Comparison of ENCODE assay signal across 9 mouse cellular contexts in the genomic region with DNA sequence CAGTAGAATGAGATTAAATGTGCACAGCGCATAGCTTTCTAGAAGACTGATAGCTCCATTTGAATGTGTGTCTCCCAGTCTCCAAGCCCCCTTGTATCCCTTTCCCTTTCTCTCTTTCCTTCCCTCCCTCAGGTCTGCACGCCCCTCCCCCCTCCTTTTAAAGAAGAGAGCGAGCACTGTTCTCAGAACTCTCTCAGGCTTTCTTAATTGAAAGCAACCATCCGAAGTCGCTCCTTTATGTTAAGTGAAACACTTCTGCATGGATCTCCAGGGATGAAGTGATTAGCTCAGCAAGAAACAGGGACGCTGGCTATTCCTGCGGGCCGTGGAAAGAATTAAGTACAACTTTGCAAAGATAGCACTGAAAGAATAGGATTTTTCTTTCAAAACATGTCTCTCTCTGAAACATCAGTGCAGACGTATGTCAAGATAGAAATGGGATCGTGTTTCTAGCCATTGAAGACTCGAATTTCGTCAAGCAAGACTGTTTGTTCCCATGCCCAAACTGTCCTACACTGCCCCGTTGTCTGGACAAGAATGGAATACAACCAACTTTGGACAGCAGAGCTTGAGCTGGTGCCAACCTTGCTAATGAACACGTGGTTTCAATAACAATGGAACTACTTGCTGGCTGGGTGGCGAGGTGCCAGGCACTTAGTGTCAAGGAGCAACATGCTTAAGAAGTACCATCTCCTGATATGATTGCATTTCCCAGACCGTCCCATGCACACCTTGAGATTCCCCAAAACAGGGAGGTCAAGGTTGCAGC.
DNase-seq lines count a peak whose midpoint lies in the region; ATAC-seq and TF ChIP-seq lines count a peak whose summit lies in the region.
"Had no signal": no experiment of that assay in that cellular context is flagged by ENCODE, and none has a peak within 500 bp of the region (broad histone marks: within the 10 kb centered on the region; RNA-seq: fewer than 3 reads in every experiment).

No protein-coding gene starts in this region.

- no peak overlapping the region; the same call in 1 of the 2 replicates for H3K4me2 ChIP-seq in embryonic facial prominence, embryonic 11.5 days (ENCODE audit: low read depth, low read length)
- H3K4me2 ChIP-seq in neural tube, embryonic 12.5 days (replicated peaks) = peak overlapping the region; percentile 17; the same call in 1 of the 2 replicates
- no peak overlapping the region for H3K4me2 ChIP-seq in intestine, postnatal 0 days (replicated peaks; ENCODE audit: low read depth)

- H3K4me3 ChIP-seq in embryonic facial prominence, embryonic 11.5 days (ENCODE audit: low read depth, low read length) = no peak overlapping the region
- H3K4me3 ChIP-seq in kidney, adult 2 months (ENCODE audit: insufficient read depth, low read depth, low read length) = no peak overlapping the region
- H3K4me3 ChIP-seq in neural tube, embryonic 12.5 days = no peak overlapping the region
- no peak overlapping the region for H3K4me3 ChIP-seq in intestine, postnatal 0 days (ENCODE audit: low read depth, low read length)

- no peaks in the 10 kb centered on the region for H3K27me3 ChIP-seq in embryonic facial prominence, embryonic 11.5 days (ENCODE audit: control insufficient read depth, insufficient read depth, low read length)
- no peaks in the 10 kb centered on the region for H3K27me3 ChIP-seq in kidney, adult 2 months (replicated peaks; ENCODE audit: control insufficient read depth, insufficient read depth, low read length)
- no peaks in the 10 kb centered on the region for H3K27me3 ChIP-seq in neural tube, embryonic 12.5 days (replicated peaks)
- no peaks in the 10 kb centered on the region for H3K27me3 ChIP-seq in intestine, postnatal 0 days (replicated peaks; ENCODE audit: control insufficient read depth, insufficient read depth, low read length)
- H3K27me3 ChIP-seq: CH12.LX had no signal

- H3K27ac ChIP-seq in embryonic facial prominence, embryonic 11.5 days (replicated peaks; ENCODE audit: low read depth, low read length) = 0 out of 2 replicates have a peak overlapping the region, but pooled peaks have one; percentile 44
- H3K27ac ChIP-seq in kidney, adult 2 months (ENCODE audit: insufficient read depth, low read depth, low read length) = 0 out of 2 replicates have a peak overlapping the region, but pooled peaks have one; percentile 8
- no peak overlapping the region for H3K27ac ChIP-seq in neural tube, embryonic 12.5 days
- H3K27ac ChIP-seq in intestine, postnatal 0 days (ENCODE audit: low read depth, low read length) = no peak overlapping the region

- 30% methylated on average over 16 of the region's 16 CpGs for WGBS in embryonic facial prominence, embryonic 11.5 days
- 39% methylated on average over 16 of the region's 16 CpGs for WGBS in kidney, adult 2 months
- WGBS in neural tube, embryonic 12.5 days = 53% methylated on average over 16 of the region's 16 CpGs
- WGBS in intestine, postnatal 0 days = 70% methylated on average over 16 of the region's 16 CpGs

- no peaks in the 10 kb centered on the region for H3K36me3 ChIP-seq in embryonic facial prominence, embryonic 11.5 days (replicated peaks; ENCODE audit: control insufficient read depth, insufficient read depth, low read depth, low read length)
- no peaks in the 10 kb centered on the region for H3K36me3 ChIP-seq in kidney, adult 2 months (ENCODE audit: control insufficient read depth, insufficient read depth, low read length)
- no peaks in the 10 kb centered on the region for H3K36me3 ChIP-seq in neural tube, embryonic 12.5 days
- H3K36me3 ChIP-seq in intestine, postnatal 0 days (ENCODE audit: control insufficient read depth, insufficient read depth) = no peaks in the 10 kb centered on the region

- ATAC-seq in embryonic facial prominence, embryonic 11.5 days (replicated peaks; ENCODE audit: insufficient number of reproducible peaks, low FRiP score, low TSS enrichment, low read depth) = no peak
- ATAC-seq in neural tube, embryonic 12.5 days (ENCODE audit: low FRiP score, low read depth) = no peak
- ATAC-seq in intestine, postnatal 0 days = no peak
- ATAC-seq in megakaryocyte progenitor cell, adult 5-6 weeks (replicated peaks; ENCODE audit: poor library complexity) = no peak

- no peaks in the 10 kb centered on the region for H3K4me1 ChIP-seq in embryonic facial prominence, embryonic 11.5 days (ENCODE audit: control insufficient read depth, insufficient read depth, low read length)
- peaks cover 11% of the 10 kb centered on the region for H3K4me1 ChIP-seq in kidney, adult 2 months (ENCODE audit: control insufficient read depth, insufficient read depth, low read length)
- peaks cover 11% of the 10 kb centered on the region for H3K4me1 ChIP-seq in neural tube, embryonic 12.5 days
- H3K4me1 ChIP-seq in intestine, postnatal 0 days (replicated peaks; ENCODE audit: control insufficient read depth, insufficient read depth, low read length) = no peaks in the 10 kb centered on the region

- DNase-seq in gastrocnemius, adult 18-20 months (ENCODE audit: low spot score) = peak; percentile 9
- no peak for DNase-seq in gastrocnemius, postnatal 25 days
- DNase-seq in embryonic facial prominence, embryonic 11.5 days (ENCODE audit: low spot score) = peak; percentile 58
- peak; percentile 91 for DNase-seq in kidney, adult 2 months
- peak; percentile 16 to 61 for DNase-seq in left cerebral cortex, adult 9 months (ENCODE audit: low spot score in 2 of 2)

- H3K9ac ChIP-seq in embryonic facial prominence, embryonic 11.5 days (replicated peaks; ENCODE audit: low read length) = no peak overlapping the region
- no peak overlapping the region for H3K9ac ChIP-seq in neural tube, embryonic 12.5 days
- no peak overlapping the region for H3K9ac ChIP-seq in intestine, postnatal 0 days (ENCODE audit: low read depth, low read length)

- no peak for TF ChIP-seq POLR2A in kidney, adult 2 months (IDR thresholded peaks at IDR 0.05; ENCODE audit: low read depth, low read length)

- no peak for TF ChIP-seq CTCF in kidney, adult 2 months (conservative IDR thresholded peaks at IDR 0.05; ENCODE audit: insufficient read depth, insufficient read length, low read depth, low read length)
- TF ChIP-seq CTCF in intestine, postnatal 0 days (IDR thresholded peaks at IDR 0.05; ENCODE audit: low read depth) = no peak

- H3K9me3 ChIP-seq in embryonic facial prominence, embryonic 11.5 days (replicated peaks; ENCODE audit: control insufficient read depth, low read length) = no peaks in the 10 kb centered on the region
- H3K9me3 ChIP-seq in neural tube, embryonic 12.5 days = no peaks in the 10 kb centered on the region
- no peaks in the 10 kb centered on the region for H3K9me3 ChIP-seq in intestine, postnatal 0 days (ENCODE audit: control insufficient read depth)

Comparison
In these comparisons a context has a peak if more than half of its experiments do, and no peak if none do; other contexts are left out.
1. H3K27ac ChIP-seq: peak in embryonic facial prominence, embryonic 11.5 days (single experiment) and kidney, adult 2 months (single experiment); none in neural tube, embryonic 12.5 days (single experiment) and intestine, postnatal 0 days (single experiment).